Mouse (Mus musculus) left cerebral cortex, adult 9 months (tissue): ENCODE measurements at regions not wholly inside any gene's neighbourhood (a gene's known extent, or its start where the extent isn't known, plus 50 kb on each side); places are given as distances from the start of the nearest gene placed in this dataset.

Source experiments
- DNase-seq, 2 experiments: peaks; one replicate each; pipeline ENCODE4 v3.0.0; 2022; ENCODE audit warnings: low spot score in 2 of 2

GRCm38 (mm10) chrX:45842621-45843020, 486.2 kb upstream of the Actrt1 start:
- DNase-seq = peak in 1 of 2 experiments; percentile 2
